Mouse (Mus musculus) spleen, adult 2 months (tissue): Measurements from ENCODE around the gene Usp36.

Experiments
- CTCF ChIP-seq: fragments of 200-500 bp; IDR thresholded peaks from 2 replicates; pipeline ENCODE4 v1.5.1; 2011; ENCODE audit warnings: mild to moderate bottlenecking, inconsistent platforms; ENCODE audit not compliant: insufficient read depth, insufficient read length, insufficient replicate concordance; ENCODE audit errors: extremely low read depth
- POLR2A ChIP-seq: fragments of 200-500 bp; IDR thresholded peaks from 2 replicates; pipeline ENCODE4 v1.6.1; 2011; ENCODE audit warnings: low read depth, low read length, inconsistent platforms

DNA sequence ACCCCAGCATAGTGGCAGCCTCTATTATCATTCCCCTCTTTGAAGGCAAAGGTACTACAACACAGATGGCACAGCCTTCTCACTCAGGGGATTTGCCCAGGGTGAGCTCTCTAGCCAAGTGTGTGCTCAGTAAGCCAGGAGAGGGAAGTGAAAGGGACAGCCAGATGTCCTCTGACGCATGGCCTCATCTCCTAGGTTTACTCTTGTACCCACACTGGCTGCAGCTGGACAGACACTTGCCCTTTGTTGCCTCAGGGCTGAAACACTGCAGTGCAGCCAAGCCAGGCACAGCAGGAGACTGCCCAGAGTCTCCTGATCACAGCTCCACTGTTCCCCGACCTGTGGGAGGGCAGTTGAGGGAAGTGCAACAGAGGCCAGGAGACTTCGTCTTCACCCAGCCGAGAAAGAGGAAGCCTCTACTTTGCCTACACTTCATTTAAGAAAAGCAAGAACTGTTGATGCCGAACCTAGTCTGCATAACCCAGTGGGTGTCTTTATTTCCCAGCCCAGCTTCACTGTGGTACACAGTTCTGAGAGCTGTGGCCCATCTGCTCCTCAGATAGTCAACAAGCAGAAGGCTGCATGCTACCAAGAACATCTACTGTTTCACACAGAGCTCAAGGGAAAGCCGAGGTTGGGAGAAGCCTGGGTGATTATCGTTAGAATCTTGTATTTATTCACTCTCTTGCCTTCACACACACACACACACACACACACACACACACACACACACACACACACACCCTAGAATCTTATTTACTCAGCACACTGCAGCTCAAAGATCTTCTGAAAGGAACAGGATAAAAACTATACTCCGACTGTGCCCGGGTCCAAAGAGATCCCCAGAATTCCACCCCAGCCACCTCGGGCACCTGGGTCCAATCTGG is 78.1 kb downstream of the Usp36 start:
- TF ChIP-seq CTCF (no peak), POLR2A (peak; percentile 49)
